Mouse (Mus musculus) embryonic facial prominence, embryonic 11.5 days (tissue): Measurements from ENCODE around the gene Emsy. TPM values are rescaled to one million over a fixed set of nuclear protein-coding genes. Genes with fewer than 3 reads are reported as not detected.

Experiments
- ATAC-seq: fragments of 200-750 bp; cut with Nextera tagmentation; replicated peaks from 2 replicates; pipeline ENCODE4 v1.8.0; 2017; ENCODE audit warnings: low read depth; ENCODE audit not compliant: insufficient number of reproducible peaks, low FRiP score, low TSS enrichment
- DNase-seq: peaks from one replicate; pipeline ENCODE4 v3.0.0-alpha.2; 2015; ENCODE audit warnings: low spot score
- H3K27ac ChIP-seq: fragments of 300-500 bp; sonication (generic); replicated peaks from 2 replicates; pipeline ENCODE4 v1.5.1; 2014; ENCODE audit warnings: mild to moderate bottlenecking, low read depth, low read length, control low read depth
- H3K27me3 ChIP-seq: fragments of 300-500 bp; sonication (generic); 2 replicates; pipeline ENCODE4 v1.6.1; 2014; ENCODE audit warnings: mild to moderate bottlenecking, low read length, moderate library complexity, mixed read lengths; ENCODE audit not compliant: control insufficient read depth, insufficient read depth
- H3K36me3 ChIP-seq: fragments of 300-500 bp; sonication (generic); replicated peaks from 2 replicates; pipeline ENCODE4 v1.6.1; 2014; ENCODE audit warnings: low read depth, mild to moderate bottlenecking, low read length, moderate library complexity, mixed read lengths; ENCODE audit not compliant: control insufficient read depth, insufficient read depth
- H3K4me1 ChIP-seq: fragments of 300-500 bp; sonication (generic); 2 replicates; pipeline ENCODE4 v1.6.1; 2014; ENCODE audit warnings: low read length, mixed read lengths; ENCODE audit not compliant: control insufficient read depth, insufficient read depth
- H3K4me2 ChIP-seq: fragments of 300-500 bp; sonication (generic); 2 replicates; pipeline ENCODE4 v1.6.1; 2014; ENCODE audit warnings: low read depth, mild to moderate bottlenecking, control low read depth, low read length, moderate library complexity
- H3K4me3 ChIP-seq: fragments of 300-500 bp; sonication (generic); 2 replicates; pipeline ENCODE4 v1.5.1; 2014; ENCODE audit warnings: low read depth, low read length, control low read depth
- H3K9ac ChIP-seq: fragments of 300-500 bp; sonication (generic); replicated peaks from 2 replicates; pipeline ENCODE4 v1.6.1; 2014; ENCODE audit warnings: mild to moderate bottlenecking, control low read depth, low read length
- H3K9me3 ChIP-seq: fragments of 300-500 bp; sonication (generic); replicated peaks from 2 replicates; pipeline ENCODE4 v1.6.1; 2016; ENCODE audit warnings: mild to moderate bottlenecking, low read length, inconsistent platforms, mixed read lengths; ENCODE audit not compliant: control insufficient read depth
- WGBS: fragments of 180-500 bp; shearing (Covaris S2); extraction: QIAGEN DNeasy Blood & Tissue Kit; methylation state at CpG from one replicate; pipeline ENCODE4 v1.1.7; 2014; 5-methylcytosine and 5-hydroxymethylcytosine counted together
- polyA plus RNA-seq: library from polyadenylated mRNA; unstranded; fragments of >200 nt; fragmentation: Nextera tagmentation; extraction: Ambion mirVana; gene quantifications from 2 replicates; pipeline ENCODE4 v1.2.1, GENCODE M21; 2014

Emsy gene
- polyA plus RNA-seq, 1 experiment from 2014 or later = 65.1 TPM

DNA sequence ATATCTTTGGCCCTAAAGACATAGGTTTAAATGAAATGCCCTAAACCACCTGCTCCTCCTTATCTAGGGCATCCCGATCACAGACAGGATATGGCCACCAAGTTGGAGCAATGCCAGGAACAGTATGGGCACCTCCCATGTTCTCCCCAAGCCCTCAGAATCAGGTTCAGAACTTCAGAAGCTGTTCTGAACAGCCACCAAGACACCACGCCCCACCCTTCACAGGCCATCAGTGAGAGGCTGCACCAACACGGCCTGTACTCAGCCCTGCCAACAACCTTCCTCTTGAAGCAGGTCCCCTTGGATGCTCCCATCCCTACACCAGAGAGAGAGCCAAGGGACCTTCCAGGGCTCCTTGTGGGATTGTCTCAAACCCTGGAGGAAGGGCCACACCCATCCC lies 112.0 kb downstream of the Emsy start:
- H3K9ac ChIP-seq = no peak overlapping the region
- H3K27me3 ChIP-seq = no peaks in the 10 kb centered on the region
- H3K4me3 ChIP-seq = no peak overlapping the region
- no peak overlapping the region for H3K4me2 ChIP-seq
- no peaks in the 10 kb centered on the region for H3K9me3 ChIP-seq
- DNase-seq = no peak
- WGBS = 93% methylated on average over 3 of the region's 3 CpGs
- no peaks in the 10 kb centered on the region; the same call in 1 of the 2 replicates for H3K4me1 ChIP-seq
- H3K27ac ChIP-seq = no peak overlapping the region
- H3K36me3 ChIP-seq = no peaks in the 10 kb centered on the region
- no peak for ATAC-seq

DNA sequence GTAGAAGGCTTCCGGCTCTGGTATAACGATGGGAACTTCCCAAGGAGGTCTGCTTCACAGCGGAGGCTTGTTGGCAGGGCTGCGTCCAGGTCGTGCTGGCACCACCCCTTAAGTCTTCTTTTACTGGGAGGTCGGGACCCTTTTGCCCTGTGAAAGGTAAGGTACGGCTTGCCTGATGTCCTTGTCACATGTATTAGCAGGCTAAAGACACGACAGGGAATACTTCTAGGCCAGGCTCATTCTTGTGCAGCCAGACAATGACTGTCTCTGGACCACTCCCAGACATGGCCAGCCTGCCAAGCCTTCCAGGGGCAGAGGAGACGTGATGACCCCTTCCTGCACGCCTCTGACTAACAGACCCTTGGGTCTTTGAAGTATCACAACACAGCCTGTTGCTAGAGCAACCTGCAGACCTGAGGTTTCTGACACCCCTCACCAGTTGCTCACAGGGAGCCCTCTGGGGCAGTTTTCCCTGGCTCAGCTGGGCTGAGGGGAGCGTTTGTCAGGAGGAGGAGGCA lies 112.7 kb downstream of the Emsy start:
- H3K4me1 ChIP-seq = no peaks in the 10 kb centered on the region; the same call in 1 of the 2 replicates
- H3K9me3 ChIP-seq = no peaks in the 10 kb centered on the region
- no peak overlapping the region for H3K27ac ChIP-seq
- 59% methylated on average over 11 of the region's 11 CpGs for WGBS
- no peak overlapping the region for H3K4me3 ChIP-seq
- H3K27me3 ChIP-seq = no peaks in the 10 kb centered on the region
- no peaks in the 10 kb centered on the region for H3K36me3 ChIP-seq
- H3K9ac ChIP-seq = no peak overlapping the region
- ATAC-seq = no peak
- no peak for DNase-seq
- H3K4me2 ChIP-seq = no peak overlapping the region

DNA sequence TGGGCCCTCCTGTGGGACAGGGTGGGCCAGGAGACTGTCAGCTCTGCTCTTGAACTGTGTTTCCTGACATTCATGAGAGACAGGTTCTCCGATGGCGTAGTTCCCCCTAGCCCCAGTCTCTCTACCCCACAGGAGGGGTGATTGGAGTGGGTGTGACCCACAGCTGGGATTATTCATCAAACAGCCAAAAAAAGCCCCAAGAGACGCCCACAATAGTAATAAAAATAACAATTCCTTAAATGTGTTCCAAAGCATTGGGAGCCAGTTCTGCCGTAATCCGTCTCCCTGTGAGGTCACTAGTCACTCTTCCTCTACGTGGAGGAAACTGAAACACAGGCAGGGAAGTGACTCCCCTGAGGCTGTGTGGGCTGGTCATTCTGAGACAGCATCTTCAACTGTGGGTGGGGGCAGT lies 113.8 kb downstream of the Emsy start:
- WGBS = 68% methylated on average over 6 of the region's 6 CpGs

DNA sequence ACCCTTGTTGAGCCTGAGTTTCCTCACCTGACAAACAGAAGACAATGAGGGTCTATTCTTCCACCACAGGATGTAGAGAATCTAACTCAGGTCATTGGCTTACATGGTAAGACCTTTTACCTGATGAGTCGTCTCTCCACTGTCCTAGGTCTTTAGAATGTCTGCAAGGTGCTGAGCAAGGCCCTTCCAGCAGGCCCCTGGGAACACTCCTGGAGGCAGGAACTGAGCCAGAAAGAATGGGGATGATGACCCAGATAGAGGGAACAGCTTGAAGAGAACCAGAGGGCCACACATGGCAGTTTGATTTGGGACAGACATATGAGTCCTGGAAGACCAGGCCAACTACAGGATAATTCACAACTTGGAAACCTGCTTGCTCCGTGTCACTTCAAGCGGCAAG lies 114.3 kb downstream of the Emsy start:
- no peak overlapping the region for H3K9ac ChIP-seq
- no peaks in the 10 kb centered on the region; the same call in 1 of the 2 replicates for H3K4me1 ChIP-seq
- no peak for ATAC-seq
- H3K9me3 ChIP-seq = no peaks in the 10 kb centered on the region
- no peaks in the 10 kb centered on the region for H3K36me3 ChIP-seq
- H3K4me2 ChIP-seq = no peak overlapping the region
- DNase-seq = no peak
- WGBS = 90% methylated on average over 3 of the region's 3 CpGs
- H3K4me3 ChIP-seq = no peak overlapping the region
- H3K27me3 ChIP-seq = no peaks in the 10 kb centered on the region
- H3K27ac ChIP-seq = no peak overlapping the region

More for the DNA sequence above, 113.8 kb downstream of the Emsy start:
- ATAC-seq (no peak), DNase-seq (no peak)
- no peak overlapping the region for H3K9ac ChIP-seq
- no peak overlapping the region for H3K4me2 ChIP-seq
- H3K9me3 ChIP-seq = no peaks in the 10 kb centered on the region
- no peaks in the 10 kb centered on the region for H3K27me3 ChIP-seq
- H3K36me3 ChIP-seq = no peaks in the 10 kb centered on the region
- H3K27ac ChIP-seq = no peak overlapping the region
- H3K4me3 ChIP-seq = no peak overlapping the region
- H3K4me1 ChIP-seq = no peaks in the 10 kb centered on the region; the same call in 1 of the 2 replicates

DNA sequence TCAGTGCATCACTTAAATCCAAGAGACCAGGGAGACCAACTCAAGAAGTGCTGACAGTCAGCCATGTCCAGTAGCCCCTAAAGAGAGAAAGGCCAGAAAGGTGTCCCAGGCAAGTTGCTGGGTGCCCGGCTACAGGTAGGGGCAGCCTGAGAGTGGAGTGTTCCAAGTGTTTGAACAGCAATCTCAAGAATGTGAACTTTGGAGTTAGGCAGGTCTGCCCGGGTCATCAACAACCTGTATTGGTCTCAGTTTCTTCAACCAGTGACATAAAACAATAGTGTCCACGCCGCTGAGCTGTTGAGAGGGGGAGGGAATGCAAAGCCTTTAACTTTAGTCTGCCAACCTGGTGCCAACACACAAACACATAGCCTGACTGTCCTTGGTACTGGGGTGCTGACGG lies 115.0 kb downstream of the Emsy start:
- Histone ChIP-seq H3K9me3 (no peaks in the 10 kb centered on the region), H3K27ac (no peak overlapping the region), H3K4me3 (no peak overlapping the region), H3K9ac (no peak overlapping the region), H3K27me3 (no peaks in the 10 kb centered on the region), H3K4me1 (no peaks in the 10 kb centered on the region; the same call in 1 of the 2 replicates), H3K36me3 (no peaks in the 10 kb centered on the region), H3K4me2 (no peak overlapping the region)
- ATAC-seq (no peak), DNase-seq (no peak)
- WGBS = 84% methylated on average over 5 of the region's 5 CpGs

DNA sequence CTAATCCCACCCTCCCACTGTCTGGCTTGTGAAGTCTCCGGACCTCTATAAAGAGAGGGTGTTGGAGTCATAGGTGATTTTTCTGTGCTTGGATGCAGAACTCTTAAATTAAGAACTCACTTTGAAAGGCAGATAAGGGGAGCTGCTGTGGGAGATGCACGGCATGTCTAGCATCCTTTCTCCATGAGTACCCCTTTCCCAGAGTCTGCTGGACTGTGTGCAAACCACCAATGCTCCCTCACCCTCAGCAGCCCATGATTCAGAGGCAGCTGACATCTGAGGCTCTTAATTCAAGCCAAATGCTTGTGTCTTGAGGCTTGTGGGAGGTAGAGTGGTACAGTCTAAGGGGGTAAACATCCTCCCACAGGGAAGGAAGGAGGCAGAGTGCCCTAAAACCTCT lies 115.7 kb downstream of the Emsy start:
- Histone ChIP-seq H3K36me3 (no peaks in the 10 kb centered on the region), H3K4me1 (no peaks in the 10 kb centered on the region; the same call in 1 of the 2 replicates), H3K4me3 (no peak overlapping the region), H3K4me2 (no peak overlapping the region), H3K9me3 (no peaks in the 10 kb centered on the region), H3K9ac (no peak overlapping the region), H3K27ac (no peak overlapping the region), H3K27me3 (no peaks in the 10 kb centered on the region)
- no peak for ATAC-seq
- 43% methylated on average over 2 of the region's 2 CpGs for WGBS
- peak; percentile 64 for DNase-seq

DNA sequence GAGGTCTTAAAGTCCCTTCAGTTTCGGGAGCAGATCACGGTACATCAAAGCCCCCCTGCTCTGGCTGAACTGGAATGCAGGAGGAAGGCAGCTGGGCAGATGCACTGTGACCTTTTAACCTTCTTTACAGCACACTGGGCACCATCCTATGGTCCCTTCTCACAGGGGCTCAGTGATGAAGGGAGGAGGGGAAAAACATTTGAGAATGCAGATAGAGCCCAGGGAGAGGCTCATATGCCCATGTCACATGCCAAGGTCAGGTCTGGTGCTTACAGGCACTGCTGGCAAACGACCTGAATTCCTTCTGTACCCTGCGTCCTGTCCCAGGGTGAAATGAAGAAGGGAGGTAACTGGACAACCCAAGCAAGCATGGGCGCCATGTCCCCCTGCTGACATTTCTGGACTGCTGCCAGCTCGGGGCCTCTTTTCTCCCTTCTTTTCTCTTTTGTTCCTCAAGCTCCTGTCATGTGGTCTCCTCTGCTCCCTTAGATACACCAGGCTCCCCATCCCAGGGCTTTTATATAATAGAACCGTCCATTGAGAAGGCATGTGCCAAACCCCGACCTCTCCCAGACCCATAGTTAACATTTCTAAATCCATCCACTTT lies 118.5 kb downstream of the Emsy start:
- DNase-seq (no peak), ATAC-seq (0 out of 2 replicates have a peak, but pooled peaks have one; percentile 25)
- Histone ChIP-seq H3K4me1 (no peaks in the 10 kb centered on the region; the same call in 1 of the 2 replicates), H3K4me3 (no peak overlapping the region), H3K4me2 (peak overlapping the region; percentile 7; the same call in 1 of the 2 replicates), H3K36me3 (no peaks in the 10 kb centered on the region), H3K27me3 (no peaks in the 10 kb centered on the region), H3K9me3 (no peaks in the 10 kb centered on the region), H3K27ac (no peak overlapping the region; the same call in 1 of the 2 replicates), H3K9ac (no peak overlapping the region)
- 46% methylated on average over 8 of the region's 8 CpGs for WGBS

DNA sequence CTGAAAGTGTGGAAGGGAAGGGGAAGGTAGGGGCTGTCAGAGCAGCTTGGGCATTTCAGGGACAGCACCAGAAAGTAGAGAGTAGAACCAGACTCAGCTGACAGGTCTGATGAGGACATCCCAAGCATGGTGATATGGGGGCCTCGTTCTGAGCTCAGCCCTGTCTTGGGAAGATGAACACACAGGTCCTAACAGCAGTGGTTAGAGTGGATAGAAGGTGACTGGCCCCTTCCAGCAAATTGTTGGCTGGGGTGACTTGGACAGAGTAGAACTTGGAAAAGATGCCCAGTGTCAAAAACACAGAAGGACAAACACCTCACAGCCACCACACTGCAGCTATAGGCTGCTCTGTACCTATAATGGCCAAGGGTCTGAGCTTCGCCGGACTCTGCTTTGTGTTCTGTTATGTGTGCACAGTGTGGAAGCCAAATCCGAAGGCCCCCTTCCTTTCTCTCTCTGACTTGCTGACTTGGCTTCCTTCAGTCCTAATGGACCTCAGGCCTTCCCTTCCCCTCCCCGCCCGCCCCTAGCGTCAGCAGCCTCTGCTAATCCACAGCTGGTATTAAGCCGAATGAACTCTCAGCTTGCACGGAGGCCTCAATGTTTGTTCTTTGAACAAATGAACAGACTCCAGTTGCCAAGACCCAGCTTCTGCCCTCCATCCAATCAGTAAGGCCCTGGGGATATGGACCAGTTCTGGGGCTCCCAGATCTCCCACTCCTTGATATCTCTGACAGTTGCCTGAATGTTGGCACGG lies 119.2 kb downstream of the Emsy start:
- 29% methylated on average over 10 of the region's 10 CpGs for WGBS
- H3K4me1 ChIP-seq = no peaks in the 10 kb centered on the region; the same call in 1 of the 2 replicates
- H3K4me3 ChIP-seq = no peak overlapping the region
- H3K9ac ChIP-seq = no peak overlapping the region
- H3K9me3 ChIP-seq = no peaks in the 10 kb centered on the region
- no peaks in the 10 kb centered on the region for H3K36me3 ChIP-seq
- H3K27ac ChIP-seq = no peak overlapping the region; the same call in 1 of the 2 replicates
- DNase-seq (peak; percentile 59), ATAC-seq (0 out of 2 replicates have a peak, but pooled peaks have one; percentile 30)
- H3K4me2 ChIP-seq = no peak overlapping the region; the same call in 1 of the 2 replicates
- no peaks in the 10 kb centered on the region for H3K27me3 ChIP-seq
